In the genomic region with DNA sequence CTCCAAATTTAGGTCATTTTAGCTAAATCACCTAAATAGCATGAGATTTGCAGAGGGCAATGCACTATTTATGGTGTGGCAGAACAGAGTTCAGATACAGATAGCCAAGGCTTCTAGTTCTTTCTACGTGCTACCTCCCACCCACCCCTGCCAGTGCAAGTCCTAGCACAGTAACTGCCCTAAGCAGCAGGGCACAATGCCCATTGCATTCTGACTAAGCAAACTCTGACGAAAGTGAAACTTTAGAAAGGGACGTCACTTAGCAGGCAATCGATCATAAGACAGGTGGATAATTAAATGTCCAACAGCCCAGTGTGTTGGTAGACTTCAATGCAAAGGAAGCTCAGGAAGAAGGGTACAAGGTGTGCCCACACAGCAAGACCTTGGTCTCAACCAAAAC, we compare ENCODE assay signal across 14 mouse cellular contexts. TPM values are rescaled to one million over a fixed set of nuclear protein-coding genes. Genes with fewer than 3 reads are reported as not detected.
"Had no signal": no experiment of that assay in that cellular context is flagged by ENCODE, and none has a peak within 500 bp of the region (broad histone marks: within the 10 kb centered on the region; RNA-seq: fewer than 3 reads in every experiment).

No protein-coding gene starts in this region.

- H3K9me3 ChIP-seq: kidney, embryonic 15.5 days; limb, embryonic 12.5 days; midbrain, embryonic 13.5 days had no signal

- H3K27ac ChIP-seq: kidney, embryonic 15.5 days; limb, embryonic 12.5 days; liver, embryonic 14.5 days; macrophage; midbrain, embryonic 13.5 days had no signal

- H3K36me3 ChIP-seq: kidney, embryonic 15.5 days; midbrain, embryonic 13.5 days had no signal

- ATAC-seq: midbrain, embryonic 13.5 days had no signal

- H3K9ac ChIP-seq: kidney, embryonic 15.5 days; limb, embryonic 12.5 days; liver, embryonic 14.5 days; lung, embryonic 14.5 days; midbrain, embryonic 13.5 days had no signal

- H3K27me3 ChIP-seq: kidney, embryonic 15.5 days; limb, embryonic 12.5 days; midbrain, embryonic 13.5 days had no signal

- DNase-seq: kidney, adult 2 months; kidney, postnatal 14 days; layer of hippocampus, adult 9-11 months; layer of hippocampus, postnatal 36 days; liver; lung, embryonic 14.5 days; lung, postnatal 14 days; right cerebral cortex, postnatal 14 days; thymus, postnatal 36 days had no signal

- H3K4me3 ChIP-seq: kidney, embryonic 15.5 days; limb, embryonic 12.5 days; midbrain, embryonic 13.5 days had no signal

- H3K4me2 ChIP-seq: kidney, embryonic 15.5 days; limb, embryonic 12.5 days; lung, embryonic 14.5 days; midbrain, embryonic 13.5 days had no signal

RNA-seq across cellular contexts. Expression of gene Epha4, which starts 49.4 kb away (rescaled TPM):
- polyA plus RNA-seq: macrophage had no signal
